Mouse (Mus musculus) ES-E14 (cell line): ENCODE data around the gene Ngfr.

Experiments used
- CHD2 ChIP-seq: IDR thresholded peaks from 2 replicates; pipeline ENCODE4 v1.6.1; 2014; ENCODE audit warnings: mild to moderate bottlenecking, low read depth, low read length, inconsistent platforms
- HCFC1 ChIP-seq: IDR thresholded peaks from 2 replicates; pipeline ENCODE4 v1.6.1; 2012; ENCODE audit warnings: low read length, inconsistent platforms, borderline replicate concordance; ENCODE audit not compliant: insufficient read depth
- ZC3H11A ChIP-seq: IDR thresholded peaks from 2 replicates; pipeline ENCODE4 v1.6.1; 2012; ENCODE audit warnings: low read depth, mild to moderate bottlenecking, inconsistent platforms, low read length, borderline replicate concordance
- ZNF384 ChIP-seq: IDR thresholded peaks from 2 replicates; pipeline ENCODE4 v1.6.1; 2012; ENCODE audit warnings: low read depth, low read length, inconsistent platforms

DNA sequence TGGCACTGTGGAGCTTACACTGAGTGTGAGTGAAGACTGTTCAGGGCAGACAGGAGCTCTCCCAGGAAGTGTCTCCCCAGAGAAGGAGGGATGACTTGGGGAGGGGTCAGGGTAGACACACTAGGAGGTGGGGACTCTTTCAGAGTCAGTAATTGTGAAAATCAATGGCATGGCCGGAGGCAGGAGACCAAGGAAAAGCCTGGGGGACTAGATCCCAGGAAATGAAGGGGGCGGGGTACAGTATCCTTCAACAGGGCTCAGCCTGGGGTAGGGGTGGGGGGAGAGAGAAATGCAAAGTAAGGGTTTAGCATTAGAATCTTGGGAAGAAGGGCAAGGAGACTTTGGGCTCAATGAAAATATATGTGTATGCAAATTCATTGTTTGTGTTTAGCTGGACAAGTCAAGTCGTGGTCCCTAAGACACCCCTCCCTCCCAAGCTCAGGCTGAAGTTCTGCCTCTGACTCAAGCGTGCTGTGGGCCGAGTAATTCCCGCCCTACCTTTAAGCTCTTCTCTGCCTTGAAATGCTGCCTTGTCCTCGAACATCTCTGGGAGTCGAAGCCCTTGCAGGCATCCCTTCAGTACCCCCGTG lies 34.1 kb upstream of the Ngfr start:
- TF ChIP-seq CHD2 = no peak
- no peak for TF ChIP-seq ZNF384
- no peak for TF ChIP-seq HCFC1
- TF ChIP-seq ZC3H11A = no peak
